Mouse (Mus musculus) kidney, adult 18-20 months (tissue): ENCODE data around the gene Cenpb.

Experiments
- DNase-seq: peaks from one replicate; pipeline ENCODE4 v3.0.0; 2021

The Cenpb gene

GRCm38 (mm10) chr2:131135521-131136139 is 44.2 kb downstream of the Cenpb start:
- peak; percentile 1 for DNase-seq

GRCm38 (mm10) chr2:131134826-131135400 is 45.0 kb downstream of the Cenpb start:
- no peak for DNase-seq

- peak; percentile 54 for DNase-seq
Observed at GRCm38 (mm10) chr2:131134381-131134780, 45.5 kb downstream of the Cenpb start.

GRCm38 (mm10) chr2:131132930-131133547 is 46.8 kb downstream of the Cenpb start, which contains the start of gene Gm11037:
TSS of gene Gm11037 (plus strand) at chr2:131133497.
- peak; percentile 1 for DNase-seq

- DNase-seq, result peak; percentile 1
Observed at GRCm38 (mm10) chr2:131132111-131132888, 47.6 kb downstream of the Cenpb start.

GRCm38 (mm10) chr2:131130849-131131248 is 49.0 kb downstream of the Cenpb start:
- DNase-seq, result no peak

- DNase-seq, result peak; percentile 2
Observed at GRCm38 (mm10) chr2:131129836-131130235, 50.0 kb downstream of the Cenpb start.

GRCm38 (mm10) chr2:131128636-131129157 is 51.2 kb downstream of the Cenpb start:
- DNase-seq, result no peak

GRCm38 (mm10) chr2:131128211-131128610 is 51.7 kb downstream of the Cenpb start:
- DNase-seq, result no peak

- peak; percentile 61 for DNase-seq
Observed at GRCm38 (mm10) chr2:131127161-131127730, 52.6 kb downstream of the Cenpb start, which contains the start of gene Hspa12b. TSS of gene Hspa12b (plus strand) at chr2:131127280.

- DNase-seq, result no peak
Observed at GRCm38 (mm10) chr2:131125964-131126815, 53.7 kb downstream of the Cenpb start.
